Comparison of ENCODE assay signal across 23 mouse cellular contexts in the genomic region with DNA sequence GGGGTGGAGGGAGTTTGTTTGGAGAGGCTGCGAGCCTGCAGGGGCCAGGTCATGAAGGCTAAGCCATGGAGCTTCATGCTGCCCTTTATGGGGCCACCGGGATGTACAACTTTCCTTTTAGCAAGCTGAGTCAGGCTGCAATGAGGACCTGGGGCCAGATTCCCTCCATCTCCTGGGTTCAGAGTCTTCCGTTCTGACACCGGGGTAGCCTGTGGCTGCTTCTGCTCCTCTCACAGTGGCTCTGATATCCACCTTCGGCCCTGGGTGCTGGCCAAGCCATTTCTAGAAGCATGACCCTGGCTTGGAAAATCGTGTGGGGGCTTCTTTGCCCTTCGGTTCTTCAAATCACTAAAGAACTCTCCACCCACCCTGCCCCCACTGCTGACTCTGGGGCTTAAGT.
A peak's percentile ranks its signal among the peaks of the same experiment; 100 is the strongest.
DNase-seq lines count a peak whose midpoint lies in the region; ATAC-seq and TF ChIP-seq lines count a peak whose summit lies in the region.
"Had no signal": no experiment of that assay in that cellular context is flagged by ENCODE, and none has a peak within 500 bp of the region (broad histone marks: within the 10 kb centered on the region; RNA-seq: fewer than 3 reads in every experiment).

No protein-coding gene starts in this region.

- no peak for TF ChIP-seq EP300 in liver, postnatal 0 days (IDR thresholded peaks at IDR 0.05; ENCODE audit: low read depth)

- intact Hi-C loops in heart, postnatal 36 days (cut with DNase I): no loop called here

- no peak overlapping the region; the same call in 1 of the 2 replicates for H3K27ac ChIP-seq in heart, embryonic 10.5 days
- no peak overlapping the region for H3K27ac ChIP-seq in liver, embryonic 11.5 days (ENCODE audit: low read depth, low read length)
- H3K27ac ChIP-seq in liver, postnatal 0 days (ENCODE audit: low read depth): no peak overlapping the region
- H3K27ac ChIP-seq: forebrain, embryonic 10.5 days; forebrain, embryonic 13.5 days; heart, embryonic 13.5 days; hindbrain, embryonic 12.5 days; hindbrain, embryonic 15.5 days had no signal

- no peak overlapping the region for H3K4me2 ChIP-seq in liver, embryonic 11.5 days
- no peak overlapping the region for H3K4me2 ChIP-seq in liver, postnatal 0 days (ENCODE audit: low read depth, low read length)
- H3K4me2 ChIP-seq: forebrain, embryonic 13.5 days; heart, embryonic 13.5 days; hindbrain, embryonic 12.5 days; hindbrain, embryonic 15.5 days had no signal

- TF ChIP-seq CTCF in liver, postnatal 0 days (IDR thresholded peaks at IDR 0.05; ENCODE audit: low read depth): no peak

- no peak overlapping the region for H3K4me3 ChIP-seq in heart, embryonic 10.5 days
- H3K4me3 ChIP-seq in liver, embryonic 11.5 days (ENCODE audit: low read depth, low read length): no peak overlapping the region
- H3K4me3 ChIP-seq in liver, postnatal 0 days (ENCODE audit: low read depth, low read length): no peak overlapping the region
- H3K4me3 ChIP-seq: forebrain, embryonic 10.5 days; forebrain, embryonic 13.5 days; heart, embryonic 13.5 days; hindbrain, embryonic 12.5 days; hindbrain, embryonic 15.5 days had no signal

- ATAC-seq in liver, embryonic 11.5 days (replicated peaks; ENCODE audit: low FRiP score): no peak
- ATAC-seq in liver, postnatal 0 days: no peak
- ATAC-seq: forebrain, embryonic 13.5 days; forebrain, embryonic 16.5 days; Patski had no signal

- no peak overlapping the region for H3K9ac ChIP-seq in liver, embryonic 11.5 days (ENCODE audit: low read depth, low read length)
- no peak overlapping the region for H3K9ac ChIP-seq in liver, postnatal 0 days (replicated peaks)
- H3K9ac ChIP-seq: forebrain, embryonic 13.5 days; heart, embryonic 13.5 days; hindbrain, embryonic 12.5 days; hindbrain, embryonic 15.5 days had no signal

- peak; percentile 71 for DNase-seq in heart, embryonic 10.5 days (ENCODE audit: low spot score)
- DNase-seq in heart, postnatal 36 days: no peak
- peak; percentile 15 for DNase-seq in liver, embryonic 11.5 days (ENCODE audit: low spot score)
- no peak for DNase-seq in liver, postnatal 0 days
- peak; percentile 37 for DNase-seq in testis, postnatal 10 days (ENCODE audit: low spot score)
- DNase-seq in testis, postnatal 14 days (ENCODE audit: low spot score): no peak
- DNase-seq: adrenal gland, postnatal 10 days; adrenal gland, postnatal 36 days; B cell, adult 2 months; cerebellum, adult 18-20 months; cerebellum, adult 9-10 months; cerebellum, postnatal 14 days; gastrocnemius, postnatal 10 days; heart, postnatal 14 days had no signal

- H3K27me3 ChIP-seq in heart, embryonic 10.5 days (ENCODE audit: insufficient read depth, poor library complexity, severe bottlenecking): no peaks in the 10 kb centered on the region
- no peaks in the 10 kb centered on the region for H3K27me3 ChIP-seq in liver, embryonic 11.5 days (replicated peaks; ENCODE audit: control insufficient read depth, insufficient read depth, low read length)
- no peaks in the 10 kb centered on the region for H3K27me3 ChIP-seq in liver, postnatal 0 days (ENCODE audit: insufficient read depth, low read length)
- H3K27me3 ChIP-seq: CH12.LX; forebrain, embryonic 13.5 days; heart, embryonic 13.5 days; hindbrain, embryonic 12.5 days; hindbrain, embryonic 15.5 days had no signal

- peaks cover 15% of the 10 kb centered on the region for H3K4me1 ChIP-seq in heart, embryonic 10.5 days
- H3K4me1 ChIP-seq in liver, embryonic 11.5 days (replicated peaks; ENCODE audit: control insufficient read depth, insufficient read depth, low read length): no peaks in the 10 kb centered on the region
- H3K4me1 ChIP-seq in liver, postnatal 0 days (ENCODE audit: insufficient read depth): no peaks in the 10 kb centered on the region
- H3K4me1 ChIP-seq: forebrain, embryonic 10.5 days; forebrain, embryonic 13.5 days; hindbrain, embryonic 12.5 days; hindbrain, embryonic 15.5 days had no signal

- WGBS in heart, embryonic 10.5 days: 82% methylated on average over 7 of the region's 7 CpGs
- WGBS in liver, embryonic 11.5 days: 78% methylated on average over 7 of the region's 7 CpGs
- 75% methylated on average over 7 of the region's 7 CpGs for WGBS in liver, postnatal 0 days (ENCODE audit: insufficient replicate concordance)

- no peaks in the 10 kb centered on the region for H3K36me3 ChIP-seq in heart, embryonic 10.5 days
- no peaks in the 10 kb centered on the region for H3K36me3 ChIP-seq in liver, embryonic 11.5 days (ENCODE audit: control insufficient read depth, insufficient read depth, low read length)
- no peaks in the 10 kb centered on the region for H3K36me3 ChIP-seq in liver, postnatal 0 days (replicated peaks; ENCODE audit: insufficient read depth, low read length)
- H3K36me3 ChIP-seq: forebrain, embryonic 10.5 days; G1E; heart, embryonic 13.5 days; hindbrain, embryonic 12.5 days; hindbrain, embryonic 15.5 days had no signal

- no peaks in the 10 kb centered on the region for H3K9me3 ChIP-seq in heart, embryonic 10.5 days
- no peaks in the 10 kb centered on the region for H3K9me3 ChIP-seq in liver, embryonic 11.5 days (ENCODE audit: control insufficient read depth, low read length)
- H3K9me3 ChIP-seq in liver, postnatal 0 days (ENCODE audit: low read length): no peaks in the 10 kb centered on the region
- H3K9me3 ChIP-seq: forebrain, embryonic 10.5 days; forebrain, embryonic 13.5 days; heart, embryonic 13.5 days; hindbrain, embryonic 12.5 days; hindbrain, embryonic 15.5 days had no signal

Comparison
In these comparisons a context has a peak if more than half of its experiments do, and no peak if none do; other contexts are left out.
1. DNase-seq: peak in heart, embryonic 10.5 days (single experiment), liver, embryonic 11.5 days (single experiment) and testis, postnatal 10 days (single experiment); none in heart, postnatal 36 days (0 of 2), liver, postnatal 0 days (single experiment) and testis, postnatal 14 days (single experiment).